Mouse (Mus musculus): Measurements from ENCODE around the gene Mex3a. TPM values are rescaled to one million over a fixed set of nuclear protein-coding genes. Genes with fewer than 3 reads are reported as not detected.
A peak's percentile ranks its signal among the peaks of the same experiment; 100 is the strongest.

Gene Mex3a
- polyA plus RNA-seq, 2 experiments from 2014 or later: 0.60 to 1.5 TPM

DNA sequence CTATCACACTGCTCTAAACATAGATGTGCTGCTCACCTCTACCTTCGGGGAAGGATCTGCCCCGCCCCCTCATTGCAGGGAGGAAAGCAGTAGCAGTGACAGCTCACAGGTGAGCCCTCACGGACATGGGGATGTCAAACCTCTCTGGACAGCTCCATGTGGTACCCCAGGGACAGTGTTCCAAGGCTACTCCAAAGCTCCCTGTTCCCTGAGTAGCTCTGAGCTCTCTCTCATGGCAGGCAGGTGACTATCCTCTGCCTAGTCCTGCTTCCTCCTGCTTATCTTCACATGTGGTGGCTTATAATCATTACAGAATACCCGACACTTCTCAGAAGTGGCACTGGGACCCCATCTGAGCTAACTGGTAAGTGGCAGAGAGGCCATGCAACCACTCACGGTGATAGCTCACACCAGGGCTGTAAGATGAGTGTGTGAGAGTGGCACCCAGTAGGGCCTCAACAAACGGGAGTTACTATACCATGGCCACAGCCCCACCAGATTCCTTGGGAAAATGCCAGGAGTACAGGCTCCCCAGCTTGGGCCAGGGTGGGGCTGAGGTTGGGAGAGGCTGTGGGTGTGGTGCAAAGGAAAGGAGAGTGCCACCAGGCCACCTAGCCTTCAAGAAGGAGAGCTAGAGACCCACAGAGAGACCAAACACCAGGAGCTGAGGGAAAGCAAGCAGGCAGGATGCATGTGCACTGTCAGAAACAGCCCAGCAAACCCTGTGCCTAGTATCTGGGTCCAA is 14.7 kb downstream of the Mex3a start:
- no peak for ATAC-seq

DNA sequence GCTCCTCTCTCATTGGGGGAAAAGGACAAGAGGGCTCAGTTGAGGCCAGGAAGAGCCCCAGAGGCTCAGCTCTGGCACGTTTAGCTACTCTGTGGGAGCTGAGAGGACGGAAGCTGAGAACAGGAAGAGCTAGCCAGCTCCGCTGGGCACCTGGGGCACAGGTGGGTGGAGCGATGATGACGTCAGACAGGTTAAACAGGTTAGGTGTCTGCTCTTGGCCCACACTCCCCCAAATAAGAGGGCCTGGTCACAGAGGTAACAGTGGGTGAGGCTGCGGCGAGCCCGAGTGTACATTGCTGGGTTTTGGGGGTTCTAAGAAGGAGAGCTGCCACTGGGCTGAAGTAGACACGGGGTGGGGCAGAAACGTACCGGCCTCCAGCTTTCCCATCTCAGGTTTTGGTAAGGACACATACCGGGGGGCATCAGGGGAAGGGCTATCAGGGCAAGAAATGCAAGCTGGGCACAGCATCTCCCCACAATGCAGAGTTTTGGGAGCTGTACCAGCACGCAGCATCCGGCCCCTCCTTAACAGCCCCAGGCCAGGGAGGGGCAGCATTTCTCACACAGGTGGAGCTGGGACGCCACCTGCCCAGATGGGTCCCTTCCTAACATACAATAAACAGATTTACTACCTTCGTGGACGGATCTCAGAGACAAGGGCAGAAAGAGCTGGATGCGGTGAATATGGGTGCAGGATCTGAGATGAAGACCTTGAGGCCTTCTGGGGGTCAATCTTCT is 16.2 kb downstream of the Mex3a start, which contains the start of gene Rab25:
Gene Rab25, minus strand, starts transcription at position 121 of the 738 bp plus-strand sequence.
- no peak for ATAC-seq

DNA sequence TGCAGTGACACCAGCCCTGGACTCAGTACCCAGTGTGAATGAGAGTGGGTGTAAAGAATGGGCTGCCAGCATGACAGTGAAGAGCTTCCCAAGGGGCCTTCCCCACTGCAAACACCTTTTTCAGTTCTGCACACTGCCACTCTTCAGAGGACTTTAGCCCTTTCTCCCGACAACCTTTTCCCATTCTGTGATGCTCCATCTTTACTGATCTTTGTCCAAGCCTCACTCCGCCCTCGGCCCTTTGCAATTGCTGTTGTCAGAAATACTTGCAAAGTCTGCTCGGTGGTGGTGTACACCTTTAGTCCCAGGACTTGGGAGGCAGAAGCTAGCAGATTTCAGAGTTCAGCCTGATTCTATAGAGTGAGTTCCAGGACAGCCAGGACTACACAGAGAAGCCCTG is 19.4 kb downstream of the Mex3a start:
- no peak for ATAC-seq

DNA sequence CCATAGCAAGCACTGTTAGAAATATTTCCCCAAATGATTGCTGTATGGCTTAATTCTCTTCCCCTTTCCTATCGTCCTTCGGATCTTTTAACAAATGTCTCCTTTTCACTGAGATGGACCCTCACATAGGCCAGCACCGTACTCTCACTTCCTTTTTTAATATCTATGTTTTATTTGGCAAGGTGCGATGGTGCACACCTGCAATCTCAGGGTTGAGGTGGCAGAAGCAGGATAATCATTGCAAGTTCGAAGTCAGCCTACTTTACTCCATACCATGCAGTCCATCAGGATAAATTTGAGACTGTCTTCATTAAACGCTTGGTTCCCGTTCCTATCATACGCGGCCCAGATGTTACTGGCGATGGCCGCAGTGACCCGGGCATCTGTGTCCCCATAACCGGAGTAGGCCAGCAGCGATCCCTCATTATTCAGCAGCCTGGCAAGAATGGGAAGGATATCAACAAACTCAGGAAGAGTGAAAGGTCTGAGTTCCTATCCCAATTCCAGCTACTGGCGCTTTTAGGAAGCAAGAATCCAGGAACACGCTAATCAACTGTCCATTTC is 20.0 kb downstream of the Mex3a start:
- no peak for ATAC-seq

DNA sequence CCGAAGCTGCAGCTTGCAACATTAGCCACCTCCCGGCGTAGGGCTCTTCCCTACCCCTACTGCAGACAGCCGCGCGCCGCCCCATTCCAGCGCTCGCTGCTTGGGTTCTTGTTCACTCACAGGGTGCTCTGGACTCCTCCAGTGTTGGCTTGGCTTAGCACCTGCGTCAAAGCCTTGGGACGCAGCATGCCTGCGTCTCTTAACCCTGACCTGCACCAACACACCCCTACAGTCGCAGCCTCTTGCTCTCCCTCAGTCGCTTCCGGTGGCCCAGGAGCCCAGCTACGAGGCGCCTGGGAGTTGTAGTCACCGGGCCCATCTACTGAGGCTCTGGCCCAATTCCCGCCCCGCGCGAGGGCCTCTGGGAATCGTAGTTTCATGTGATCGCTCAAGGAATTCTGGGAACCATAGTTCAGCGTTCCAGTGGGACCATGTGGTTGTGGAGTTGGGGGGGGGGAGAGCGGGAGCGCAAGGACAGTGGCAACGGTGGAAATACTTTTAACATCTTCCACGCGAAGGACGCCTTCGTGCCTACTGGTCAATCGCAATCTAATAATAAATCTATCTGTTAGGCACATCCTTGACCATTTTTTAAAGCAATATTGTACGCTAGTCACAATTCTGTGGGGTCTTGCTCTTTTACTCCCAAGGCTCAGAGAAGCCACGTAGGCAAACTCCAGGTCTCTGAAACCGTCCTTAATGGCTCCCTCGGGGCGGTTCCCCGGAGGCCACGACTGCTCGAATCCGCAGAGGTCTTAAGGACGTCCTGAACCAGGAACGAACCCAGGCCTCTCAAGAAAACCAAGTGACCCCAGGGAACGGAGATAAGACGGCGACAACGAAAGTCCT is 20.7 kb downstream of the Mex3a start, which contains the start of gene Lamtor2:
Gene Lamtor2, minus strand, starts transcription at position 399 of the 849 bp plus-strand sequence.
- ATAC-seq: peak; percentile 91

DNA sequence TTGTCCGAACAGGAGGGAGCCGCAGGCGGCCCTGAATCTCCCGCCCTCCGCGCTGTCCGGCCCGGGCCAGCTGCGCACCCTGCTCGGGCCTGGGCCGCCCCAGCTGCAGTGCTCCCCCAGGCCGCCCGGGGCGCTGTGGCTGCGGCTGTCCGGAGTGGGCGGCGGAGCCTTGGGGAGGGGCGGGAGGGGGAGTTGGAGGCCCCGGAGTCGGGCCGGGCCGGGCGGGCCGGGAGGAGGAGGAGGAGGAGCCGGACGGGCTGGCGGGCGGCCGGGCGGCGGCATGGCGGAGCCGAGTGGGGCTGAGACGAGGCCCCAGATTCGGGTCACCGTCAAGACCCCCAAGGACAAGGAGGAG is 21.3 kb downstream of the Mex3a start, which contains the start of gene Ubqln4:
Gene Ubqln4, plus strand, starts transcription at position 234 of the 355 bp plus-strand sequence.
- ATAC-seq: peak; percentile 68

DNA sequence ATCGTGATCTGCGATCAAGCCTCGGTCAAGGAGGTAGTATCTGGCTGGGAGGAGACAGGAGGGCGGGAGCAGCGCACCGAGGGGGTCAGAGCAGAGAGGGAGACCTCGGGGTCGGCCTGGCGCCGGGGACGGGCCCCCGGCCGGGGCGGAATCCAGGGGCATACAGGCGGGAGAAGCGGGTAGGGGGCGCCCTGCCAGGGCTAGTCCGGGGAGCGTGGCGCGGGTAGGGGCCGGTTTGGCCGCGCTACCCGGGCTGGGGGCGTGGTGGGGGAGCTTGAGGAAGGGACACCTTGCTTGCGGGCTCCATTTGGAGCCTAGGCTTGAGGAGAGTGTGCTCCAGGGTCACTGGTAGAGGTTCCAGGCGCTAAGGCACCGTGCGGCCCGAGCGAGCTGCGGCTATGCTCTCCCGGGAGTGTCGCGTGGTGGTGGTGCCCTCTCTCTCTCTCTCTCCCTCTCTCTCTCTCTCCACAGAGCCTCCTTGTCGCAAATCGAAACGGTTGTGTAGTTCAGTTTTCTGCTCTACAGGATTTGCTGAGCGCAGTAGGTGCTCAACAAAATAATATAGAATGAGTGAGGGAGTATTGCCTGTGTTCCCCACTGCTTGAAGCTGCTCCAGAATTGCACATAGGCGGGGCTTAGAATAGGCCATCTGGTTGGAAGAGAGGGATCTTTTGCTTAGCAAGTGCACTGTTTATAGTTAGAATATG is 21.8 kb downstream of the Mex3a start:
- peak; percentile 7 for ATAC-seq

DNA sequence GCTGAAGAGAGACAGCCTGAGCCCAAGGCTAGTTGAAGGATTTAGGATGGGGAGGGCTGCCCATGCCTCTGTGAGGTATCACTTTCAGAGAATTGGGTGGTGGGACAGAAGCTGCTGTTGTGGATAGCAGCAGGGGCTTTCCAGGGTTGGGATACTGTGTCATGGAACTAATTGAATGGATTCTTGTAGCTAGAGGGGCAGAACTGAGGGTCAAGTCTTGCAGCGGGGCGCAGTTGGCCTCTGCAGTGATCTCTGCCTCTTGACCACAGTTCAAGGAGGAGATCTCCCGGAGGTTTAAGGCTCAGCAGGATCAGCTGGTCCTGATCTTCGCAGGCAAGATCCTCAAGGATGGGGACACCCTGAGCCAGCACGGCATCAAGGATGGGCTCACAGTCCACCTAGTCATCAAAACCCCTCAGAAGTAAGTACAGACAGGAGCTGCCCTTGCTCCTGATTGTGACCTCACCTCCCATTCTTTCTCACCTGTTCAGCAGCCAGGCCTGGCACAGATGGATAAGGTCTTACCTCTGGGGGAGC is 22.9 kb downstream of the Mex3a start:
- no peak for ATAC-seq

DNA sequence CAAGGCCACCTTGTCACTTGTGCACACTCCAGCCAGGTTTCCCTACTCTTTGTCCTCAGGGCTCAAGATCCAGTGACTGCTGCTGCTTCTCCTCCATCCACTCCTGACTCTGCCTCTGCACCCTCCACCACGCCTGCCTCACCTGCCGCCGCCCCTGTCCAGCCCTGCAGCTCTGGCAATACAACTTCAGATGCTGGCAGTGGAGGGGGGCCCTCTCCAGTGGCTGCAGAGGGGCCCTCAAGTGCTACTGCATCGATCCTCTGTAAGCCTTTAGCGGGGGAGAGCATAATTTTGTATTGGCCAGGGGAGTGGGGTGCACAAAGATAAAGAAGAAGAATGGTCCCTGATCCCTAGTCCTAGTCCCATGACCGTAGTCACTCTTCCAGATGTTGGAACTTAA is 23.5 kb downstream of the Mex3a start:
- no peak for ATAC-seq

DNA sequence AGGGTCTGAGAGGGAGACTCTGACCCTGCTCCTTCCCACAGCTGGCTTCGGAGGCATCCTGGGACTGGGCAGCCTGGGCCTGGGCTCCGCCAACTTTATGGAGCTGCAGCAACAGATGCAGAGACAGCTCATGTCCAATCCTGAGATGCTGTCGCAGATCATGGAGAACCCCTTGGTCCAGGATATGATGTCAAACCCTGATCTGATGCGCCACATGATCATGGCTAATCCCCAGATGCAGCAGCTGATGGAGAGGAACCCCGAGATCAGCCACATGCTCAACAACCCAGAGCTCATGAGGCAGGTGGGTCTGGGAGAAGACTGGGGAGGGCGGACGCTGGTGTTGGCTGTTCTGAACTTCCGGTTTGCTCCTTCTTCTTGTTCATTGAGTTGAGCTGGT is 24.4 kb downstream of the Mex3a start:
- no peak for ATAC-seq

DNA sequence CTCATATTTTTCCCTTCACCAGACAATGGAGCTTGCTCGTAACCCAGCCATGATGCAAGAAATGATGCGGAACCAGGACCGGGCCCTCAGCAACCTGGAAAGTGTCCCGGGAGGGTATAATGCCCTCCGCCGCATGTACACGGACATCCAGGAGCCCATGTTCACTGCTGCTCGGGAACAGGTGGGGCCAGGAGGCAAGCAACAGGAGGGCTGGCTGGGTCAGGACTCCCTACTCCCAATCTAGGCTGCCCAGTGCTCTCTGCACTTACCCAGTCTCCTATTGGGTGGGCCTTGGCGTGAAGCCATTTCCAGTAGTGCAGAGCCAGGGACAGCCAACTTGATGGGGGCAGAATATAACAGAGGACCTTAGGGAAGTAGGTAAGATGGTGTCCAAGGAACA is 27.4 kb downstream of the Mex3a start:
- no peak for ATAC-seq

DNA sequence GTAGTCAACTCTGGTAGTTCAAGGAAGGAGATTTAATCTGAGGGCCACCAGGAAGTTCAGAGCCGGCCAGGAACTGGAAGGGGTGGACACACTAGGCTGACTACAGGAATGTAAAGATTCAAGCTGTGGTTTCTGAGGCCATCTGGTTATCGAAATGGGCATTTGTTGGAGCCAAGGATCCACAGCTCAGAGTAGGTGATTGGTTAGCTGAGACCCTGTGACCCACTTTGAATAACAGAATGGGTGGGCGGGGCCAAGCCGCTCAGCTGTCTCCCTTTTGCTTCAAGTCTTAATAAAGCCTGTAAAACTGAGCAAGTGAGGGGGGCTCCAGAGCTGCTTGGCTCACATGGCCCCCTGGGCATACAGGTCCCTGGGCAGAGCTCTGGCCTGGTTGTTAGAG is 29.8 kb downstream of the Mex3a start:
- no peak for ATAC-seq

DNA sequence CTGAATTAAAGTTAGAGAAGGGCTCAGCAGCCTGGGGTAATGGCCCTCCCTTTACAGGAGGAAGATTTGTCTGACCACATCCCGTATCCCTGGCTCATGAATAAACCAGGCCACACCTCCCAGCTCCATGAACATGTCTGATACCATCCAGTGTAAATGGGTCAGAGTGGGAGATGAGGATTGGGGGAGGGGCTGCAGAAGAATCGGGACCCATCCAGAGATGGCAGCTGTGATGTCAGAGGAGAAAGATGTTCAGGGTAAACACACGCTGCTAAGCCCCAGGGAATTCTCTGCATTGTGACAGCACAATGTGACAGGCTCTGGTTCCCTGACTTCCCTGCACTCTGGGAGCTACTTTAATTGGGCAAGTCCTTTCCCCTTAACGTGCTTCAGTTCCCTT is 31.2 kb downstream of the Mex3a start:
- ATAC-seq: no peak

DNA sequence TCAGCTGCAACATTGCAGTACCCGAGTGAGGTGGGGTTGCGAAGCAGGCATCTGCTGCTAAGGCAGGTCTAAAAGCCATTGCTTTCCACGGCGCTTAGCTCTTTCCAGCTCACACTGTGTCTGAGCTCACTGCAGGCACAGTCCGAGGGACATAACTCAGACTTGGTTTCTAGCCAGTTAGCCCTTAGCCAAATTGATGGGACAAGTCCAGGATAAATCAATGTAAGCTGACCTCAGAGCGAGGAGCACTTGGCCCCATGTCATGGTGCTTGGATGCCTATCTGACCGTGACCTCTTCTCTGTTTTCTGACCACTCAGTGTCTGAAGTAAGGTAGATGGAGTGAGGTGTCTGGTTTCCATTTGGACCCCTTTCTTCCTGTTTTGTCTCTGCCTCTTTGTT is 31.8 kb downstream of the Mex3a start:
- ATAC-seq: no peak

DNA sequence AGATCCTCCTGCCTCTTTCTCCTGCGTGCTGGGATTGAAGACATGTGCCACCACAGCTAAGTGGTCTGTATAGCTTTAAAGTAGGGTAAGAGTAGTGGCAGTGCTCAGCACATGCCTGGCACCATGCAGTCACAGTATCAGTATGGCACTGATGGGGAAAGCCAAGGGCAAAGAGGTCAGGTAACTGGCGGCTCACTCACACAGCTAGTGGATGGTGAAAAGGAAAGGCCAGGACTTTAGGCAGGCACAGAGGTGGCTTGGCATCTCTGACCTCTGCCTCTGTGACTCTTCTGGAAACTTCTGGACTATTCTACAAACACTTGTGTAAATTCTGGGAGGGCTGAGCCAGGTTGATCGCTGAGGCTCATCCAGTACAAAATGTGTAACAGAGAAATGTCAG is 33.9 kb downstream of the Mex3a start:
- ATAC-seq: no peak

DNA sequence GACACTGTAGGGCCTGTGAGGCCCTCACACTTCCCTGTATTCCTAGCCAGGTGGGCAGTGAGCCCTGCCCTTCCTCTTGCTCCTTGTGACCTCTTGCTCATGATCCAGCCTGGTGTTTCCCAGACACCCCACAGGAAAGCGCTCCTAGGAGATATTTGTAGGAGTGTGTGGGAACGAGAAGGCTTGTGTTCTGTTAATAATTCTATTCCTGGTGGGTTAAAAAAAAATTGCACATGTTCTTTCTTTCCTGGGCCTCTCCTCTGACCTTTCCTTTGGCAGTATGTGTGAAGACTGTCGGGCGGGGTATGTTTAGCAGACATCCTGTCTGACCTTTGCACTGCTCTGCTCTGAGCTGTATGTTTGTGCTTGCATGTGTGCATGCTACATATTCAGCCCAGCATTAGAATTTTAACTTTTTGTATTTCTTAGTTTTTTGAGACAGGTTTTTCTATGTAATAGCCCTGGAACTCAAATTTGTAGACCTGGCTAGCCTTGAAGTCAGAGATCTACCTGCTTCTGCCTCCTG is 34.4 kb downstream of the Mex3a start:
- ATAC-seq: peak; percentile 49

DNA sequence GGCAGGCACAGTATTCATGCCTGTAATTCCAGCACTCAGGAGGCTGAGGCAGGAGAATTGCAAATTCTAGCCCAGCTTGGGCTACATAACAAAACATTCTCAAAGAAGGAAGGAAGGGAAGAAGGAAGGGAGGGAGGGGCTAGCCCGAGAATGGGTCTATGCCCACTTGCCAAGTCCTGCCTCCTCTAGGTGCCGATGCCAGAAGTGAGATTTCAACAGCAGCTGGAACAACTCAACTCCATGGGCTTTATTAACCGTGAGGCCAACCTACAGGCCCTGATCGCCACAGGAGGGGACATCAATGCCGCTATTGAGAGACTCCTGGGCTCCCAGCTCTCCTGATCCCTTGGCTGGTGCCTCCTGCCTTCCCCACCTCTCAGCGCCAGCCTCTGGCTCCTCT is 35.7 kb downstream of the Mex3a start:
- no peak for ATAC-seq

DNA sequence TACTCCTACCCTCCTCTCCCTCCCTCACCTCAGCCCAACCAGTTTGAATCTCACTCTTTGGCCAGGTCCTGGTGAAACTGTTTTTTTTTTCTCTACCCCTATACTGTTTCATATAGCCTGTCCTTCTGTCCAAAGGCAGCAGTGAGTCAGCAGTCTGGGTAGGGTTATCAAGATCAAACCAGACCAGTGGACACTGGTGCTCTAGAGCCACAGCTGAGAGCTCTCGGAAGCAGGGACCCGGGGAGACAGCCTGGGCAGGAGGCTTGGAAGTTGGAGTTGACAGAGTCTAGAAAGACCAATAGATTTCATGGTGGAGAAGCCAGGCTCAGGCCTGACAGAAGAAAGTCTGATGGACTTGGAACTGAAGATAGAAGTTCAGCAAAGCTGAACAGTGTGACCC is 36.4 kb downstream of the Mex3a start:
- no peak for ATAC-seq

DNA sequence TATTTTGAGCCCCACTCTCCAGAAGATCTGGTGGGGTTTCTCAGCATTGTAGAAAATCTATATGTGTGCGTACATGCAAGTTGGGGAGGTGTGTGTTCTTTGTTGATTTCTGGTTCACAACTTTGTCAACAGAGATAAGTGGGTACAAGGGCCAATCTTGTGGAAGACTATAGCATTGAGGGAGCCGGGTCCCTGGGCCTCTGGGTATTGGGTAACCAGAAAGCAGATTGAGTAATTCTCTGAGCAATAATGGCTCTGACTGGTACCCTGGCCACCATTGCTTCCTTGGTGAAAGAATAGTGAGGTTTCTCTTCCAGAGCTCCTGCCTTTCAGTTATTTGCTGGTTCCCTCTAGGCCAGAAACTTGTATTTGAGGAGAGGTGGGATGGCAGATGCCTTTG is 36.9 kb downstream of the Mex3a start:
- no peak for ATAC-seq

DNA sequence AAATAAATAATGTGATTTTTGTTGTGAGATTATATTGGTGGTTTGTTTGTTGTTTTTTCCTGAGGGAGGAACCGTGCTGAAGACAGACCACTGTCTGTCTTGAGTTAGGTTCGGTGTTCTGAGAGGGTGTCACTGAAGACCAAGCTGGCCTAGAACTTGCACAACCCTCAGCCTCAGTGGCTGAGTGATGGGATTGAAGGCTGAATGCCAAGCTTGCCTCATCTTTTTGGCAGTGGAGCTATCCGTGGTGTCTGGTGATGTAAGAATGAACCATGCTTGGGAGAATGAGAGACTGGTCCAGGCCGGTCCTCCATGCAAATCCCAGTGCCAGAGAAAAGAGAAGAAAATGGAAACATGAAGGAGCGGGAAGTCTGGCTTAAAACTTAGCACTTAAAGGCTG is 37.5 kb downstream of the Mex3a start:
- ATAC-seq: no peak

DNA sequence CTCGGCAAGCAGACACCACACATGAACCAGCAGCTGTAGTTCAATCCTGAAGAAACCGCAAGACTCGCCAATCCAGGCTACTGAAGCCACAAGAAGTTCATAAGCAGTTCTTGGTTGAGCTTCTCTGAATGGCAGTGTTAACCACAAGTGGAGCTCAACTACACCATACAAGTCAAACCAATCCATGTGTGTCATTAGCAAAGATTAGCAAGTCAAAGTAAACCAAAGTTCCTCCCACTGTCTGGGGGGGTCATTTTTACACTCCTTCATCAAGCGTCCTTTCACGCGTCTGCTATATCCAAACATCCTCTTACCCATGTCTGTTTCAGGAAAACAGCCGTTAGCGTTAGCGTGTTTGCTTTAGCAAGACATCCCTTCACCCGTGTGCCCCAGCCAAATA is 38.1 kb downstream of the Mex3a start:
- ATAC-seq: no peak

DNA sequence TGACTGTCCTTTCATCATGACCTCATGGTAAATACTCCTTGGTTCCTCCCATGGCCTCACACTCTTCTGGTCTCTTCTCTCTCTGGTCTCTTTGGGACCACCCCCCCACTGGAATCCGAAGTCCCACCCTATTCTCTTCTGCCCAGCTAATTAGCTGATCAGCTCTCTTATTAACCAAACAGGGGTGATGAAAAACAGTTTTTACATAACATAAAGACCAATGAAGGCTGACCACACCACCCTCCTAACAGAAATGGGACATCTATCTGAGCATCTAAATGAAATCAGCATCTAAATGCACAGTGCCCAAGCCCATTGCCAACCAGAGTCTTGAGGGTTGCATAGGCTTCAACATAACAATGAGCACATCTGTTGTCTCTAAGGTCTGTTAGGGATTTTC is 39.7 kb downstream of the Mex3a start:
- no peak for ATAC-seq
